Mouse (Mus musculus) intestine, embryonic 16.5 days (tissue): ENCODE data around the gene Hdc. TPM values are rescaled to one million over a fixed set of nuclear protein-coding genes. Genes with fewer than 3 reads are reported as not detected.

Experiments
- ATAC-seq: fragments of 200-750 bp; cut with Nextera tagmentation; 2 replicates; pipeline ENCODE4 v1.8.0; 2017; ENCODE audit warnings: moderate TSS enrichment, moderate library complexity
- H3K27ac ChIP-seq: fragments of 300-500 bp; sonication (generic); 2 replicates; pipeline ENCODE4 v1.5.1; 2014; ENCODE audit warnings: mild to moderate bottlenecking, low read length
- H3K27me3 ChIP-seq: fragments of 300-500 bp; sonication (generic); replicated peaks from 2 replicates; pipeline ENCODE4 v1.6.1; 2014; ENCODE audit warnings: low read length, control low read depth, mixed read lengths; ENCODE audit not compliant: control insufficient read depth, insufficient read depth
- H3K36me3 ChIP-seq: fragments of 300-500 bp; sonication (generic); 2 replicates; pipeline ENCODE4 v1.6.1; 2014; ENCODE audit warnings: low read length, control low read depth; ENCODE audit not compliant: control insufficient read depth, insufficient read depth
- H3K4me1 ChIP-seq: fragments of 300-500 bp; sonication (generic); 2 replicates; pipeline ENCODE4 v1.6.1; 2014; ENCODE audit warnings: low read length, control low read depth, mixed read lengths; ENCODE audit not compliant: control insufficient read depth, insufficient read depth
- H3K4me2 ChIP-seq: fragments of 300-500 bp; sonication (generic); 2 replicates; pipeline ENCODE4 v1.6.1; 2014; ENCODE audit warnings: low read depth, low read length, control low read depth
- H3K4me3 ChIP-seq: fragments of 300-500 bp; sonication (generic); 2 replicates; pipeline ENCODE4 v1.5.1; 2014; ENCODE audit warnings: mild to moderate bottlenecking, low read length
- H3K9ac ChIP-seq: fragments of 300-500 bp; sonication (generic); 2 replicates; pipeline ENCODE4 v1.6.1; 2014; ENCODE audit warnings: low read depth, low read length
- H3K9me3 ChIP-seq: fragments of 300-500 bp; sonication (generic); 2 replicates; pipeline ENCODE4 v1.6.1; 2016; ENCODE audit warnings: low read length, control low read depth; ENCODE audit not compliant: control insufficient read depth
- whole genome bisulfite sequencing: fragments of 180-500 bp; shearing (Covaris S2); extraction: QIAGEN DNeasy Blood & Tissue Kit; methylation state at CpG from one replicate; pipeline ENCODE4 v1.1.7; 2014; 5-methylcytosine and 5-hydroxymethylcytosine counted together
- polyA plus RNA-seq: library from polyadenylated mRNA; unstranded; fragments of >200 nt; fragmentation: Nextera tagmentation; extraction: Ambion mirVana; gene quantifications from 2 replicates; pipeline ENCODE4 v1.2.1, GENCODE M21; 2015

Gene Hdc
- polyA plus RNA-seq, 1 experiment from 2014 or later: 3.5 TPM

- Histone ChIP-seq H3K9ac (no peak overlapping the region), H3K4me2 (no peak overlapping the region), H3K36me3 (no peaks in the 10 kb centered on the region), H3K4me1 (no peaks in the 10 kb centered on the region), H3K27me3 (no peaks in the 10 kb centered on the region), H3K27ac (no peak overlapping the region), H3K4me3 (no peak overlapping the region), H3K9me3 (no peaks in the 10 kb centered on the region)
- WGBS: 49% methylated on average over 4 of the region's 4 CpGs
- ATAC-seq: no peak
These were observed 12.4 kb downstream of the Hdc start for GRCm38 (mm10) chr2:126606688-126607062.

GRCm38 (mm10) chr2:126606061-126606687 is 12.9 kb downstream of the Hdc start:
- H3K9me3 ChIP-seq: no peaks in the 10 kb centered on the region
- no peak for ATAC-seq
- no peaks in the 10 kb centered on the region for H3K36me3 ChIP-seq
- H3K4me2 ChIP-seq: no peak overlapping the region
- no peaks in the 10 kb centered on the region for H3K4me1 ChIP-seq
- H3K4me3 ChIP-seq: no peak overlapping the region
- H3K27me3 ChIP-seq: no peaks in the 10 kb centered on the region
- no peak overlapping the region for H3K9ac ChIP-seq
- WGBS: 80% methylated on average over 15 of the region's 15 CpGs
- H3K27ac ChIP-seq: no peak overlapping the region

GRCm38 (mm10) chr2:126601918-126602600 is 17.0 kb downstream of the Hdc start:
- ATAC-seq: no peak
- Histone ChIP-seq H3K4me3 (no peak overlapping the region), H3K4me2 (no peak overlapping the region), H3K9ac (no peak overlapping the region), H3K27me3 (no peaks in the 10 kb centered on the region), H3K4me1 (0 out of 2 replicates have a peak, but pooled peaks cover 4% of the 10 kb centered on the region), H3K9me3 (no peaks in the 10 kb centered on the region), H3K36me3 (no peaks in the 10 kb centered on the region), H3K27ac (no peak overlapping the region)
- 82% methylated on average over 14 of the region's 14 CpGs for WGBS

GRCm38 (mm10) chr2:126600533-126600932 is 18.6 kb downstream of the Hdc start:
- Histone ChIP-seq H3K27ac (no peak overlapping the region), H3K4me3 (no peak overlapping the region), H3K4me1 (0 out of 2 replicates have a peak, but pooled peaks cover 6% of the 10 kb centered on the region), H3K9me3 (no peaks in the 10 kb centered on the region), H3K27me3 (no peaks in the 10 kb centered on the region), H3K9ac (no peak overlapping the region), H3K4me2 (no peak overlapping the region), H3K36me3 (no peaks in the 10 kb centered on the region)
- ATAC-seq: no peak
- 79% methylated on average over 14 of the region's 14 CpGs for WGBS

GRCm38 (mm10) chr2:126599005-126599404 is 20.1 kb downstream of the Hdc start:
- Histone ChIP-seq H3K27me3 (no peaks in the 10 kb centered on the region), H3K36me3 (no peaks in the 10 kb centered on the region), H3K9ac (no peak overlapping the region), H3K4me1 (0 out of 2 replicates have a peak, but pooled peaks cover 6% of the 10 kb centered on the region), H3K27ac (no peak overlapping the region), H3K4me3 (no peak overlapping the region), H3K9me3 (no peaks in the 10 kb centered on the region), H3K4me2 (no peak overlapping the region)
- peak; percentile 49; the same call in 1 of the 2 replicates for ATAC-seq
- WGBS: 11% methylated on average over 3 of the region's 3 CpGs

GRCm38 (mm10) chr2:126598359-126598758 is 20.7 kb downstream of the Hdc start:
- no peak overlapping the region for H3K27ac ChIP-seq
- 0 out of 2 replicates have a peak, but pooled peaks cover 6% of the 10 kb centered on the region for H3K4me1 ChIP-seq
- H3K4me2 ChIP-seq: no peak overlapping the region
- ATAC-seq: no peak
- no peak overlapping the region for H3K4me3 ChIP-seq
- no peaks in the 10 kb centered on the region for H3K27me3 ChIP-seq
- no peaks in the 10 kb centered on the region for H3K9me3 ChIP-seq
- 57% methylated on average over 2 of the region's 2 CpGs for WGBS
- H3K9ac ChIP-seq: no peak overlapping the region
- H3K36me3 ChIP-seq: no peaks in the 10 kb centered on the region

GRCm38 (mm10) chr2:126597279-126598241 is 21.5 kb downstream of the Hdc start:
- Histone ChIP-seq H3K4me2 (no peak overlapping the region), H3K36me3 (no peaks in the 10 kb centered on the region), H3K9me3 (no peaks in the 10 kb centered on the region), H3K4me1 (0 out of 2 replicates have a peak, but pooled peaks cover 6% of the 10 kb centered on the region), H3K4me3 (no peak overlapping the region), H3K9ac (no peak overlapping the region), H3K27me3 (no peaks in the 10 kb centered on the region; the same call in 1 of the 2 replicates), H3K27ac (no peak overlapping the region)
- WGBS: 74% methylated on average over 20 of the region's 20 CpGs
- peak; percentile 87 for ATAC-seq

GRCm38 (mm10) chr2:126596347-126597072 is 22.6 kb downstream of the Hdc start:
- Histone ChIP-seq H3K4me3 (no peak overlapping the region), H3K9ac (no peak overlapping the region), H3K9me3 (no peaks in the 10 kb centered on the region), H3K4me2 (no peak overlapping the region), H3K4me1 (0 out of 2 replicates have a peak, but pooled peaks cover 6% of the 10 kb centered on the region), H3K27ac (no peak overlapping the region), H3K36me3 (no peaks in the 10 kb centered on the region), H3K27me3 (no peaks in the 10 kb centered on the region; the same call in 1 of the 2 replicates)
- 92% methylated on average over 7 of the region's 7 CpGs for WGBS
- ATAC-seq: no peak; the same call in 1 of the 2 replicates
